In genomic region chr4:95160912-95161669, GRCm38 (mm10) we compare ENCODE assay signal across 8 mouse cellular contexts.
DNase-seq lines count a peak whose midpoint lies in the region; ATAC-seq and TF ChIP-seq lines count a peak whose summit lies in the region.

No protein-coding gene starts in this region.

- peak overlapping the region; percentile 61 for H3K4me2 ChIP-seq in embryonic facial prominence, embryonic 15.5 days (replicated peaks)
- peak overlapping the region; percentile 65 for H3K4me2 ChIP-seq in limb, embryonic 13.5 days (replicated peaks)
- H3K4me2 ChIP-seq in midbrain, embryonic 15.5 days, result peak overlapping the region; percentile 68

- H3K9ac ChIP-seq in embryonic facial prominence, embryonic 15.5 days, result peak overlapping the region; percentile 53
- H3K9ac ChIP-seq in limb, embryonic 13.5 days, result peak overlapping the region; percentile 76
- peak overlapping the region; percentile 61 for H3K9ac ChIP-seq in midbrain, embryonic 15.5 days

- no peak for TF ChIP-seq CTCF in bone marrow, adult 2 months (IDR thresholded peaks at IDR 0.05; ENCODE audit: control insufficient read depth, insufficient read depth, low read length)

- peak overlapping the region; percentile 75 for H3K4me3 ChIP-seq in bone marrow, adult 2 months (replicated peaks; ENCODE audit: control insufficient read depth, low read depth, low read length)
- H3K4me3 ChIP-seq in embryonic facial prominence, embryonic 15.5 days (replicated peaks), result peak overlapping the region; percentile 54
- H3K4me3 ChIP-seq in limb, embryonic 13.5 days, result peak overlapping the region; percentile 50
- peak overlapping the region; percentile 53 for H3K4me3 ChIP-seq in midbrain, embryonic 15.5 days

- peaks cover 5% of the 10 kb centered on the region for H3K4me1 ChIP-seq in bone marrow, adult 2 months (ENCODE audit: control insufficient read depth, insufficient read depth, low read length)
- H3K4me1 ChIP-seq in embryonic facial prominence, embryonic 15.5 days, result 0 out of 2 replicates have a peak, but pooled peaks cover 9% of the 10 kb centered on the region
- H3K4me1 ChIP-seq in limb, embryonic 13.5 days, result peaks cover 18% of the 10 kb centered on the region
- H3K4me1 ChIP-seq in midbrain, embryonic 15.5 days, result 0 out of 2 replicates have a peak, but pooled peaks cover 4% of the 10 kb centered on the region

- TF ChIP-seq POLR2A in bone marrow, adult 2 months (IDR thresholded peaks at IDR 0.05; ENCODE audit: borderline replicate concordance, control insufficient read depth, low read depth, low read length), result peak; percentile 78

- H3K27me3 ChIP-seq in embryonic facial prominence, embryonic 15.5 days, result no peaks in the 10 kb centered on the region
- no peaks in the 10 kb centered on the region for H3K27me3 ChIP-seq in limb, embryonic 13.5 days
- H3K27me3 ChIP-seq in midbrain, embryonic 15.5 days (replicated peaks), result 0 out of 2 replicates have a peak, but pooled peaks cover 3% of the 10 kb centered on the region

- peak overlapping the region; percentile 98 for H3K27ac ChIP-seq in bone marrow, adult 2 months (ENCODE audit: control insufficient read depth, insufficient read depth, low read depth, low read length, poor library complexity)
- peak overlapping the region; percentile 94 for H3K27ac ChIP-seq in embryonic facial prominence, embryonic 15.5 days (replicated peaks)
- peak overlapping the region; percentile 90 for H3K27ac ChIP-seq in limb, embryonic 13.5 days
- peak overlapping the region; percentile 76 for H3K27ac ChIP-seq in midbrain, embryonic 15.5 days

- 2% methylated on average over 52 of the region's 53 CpGs for WGBS in bone marrow, adult 2 months
- 2% methylated on average over 53 of the region's 53 CpGs for WGBS in embryonic facial prominence, embryonic 15.5 days
- 1% methylated on average over 53 of the region's 53 CpGs for WGBS in limb, embryonic 13.5 days
- WGBS in midbrain, embryonic 15.5 days, result under 1% methylated on average over 53 of the region's 53 CpGs

- H3K9me3 ChIP-seq in embryonic facial prominence, embryonic 15.5 days (replicated peaks), result no peaks in the 10 kb centered on the region
- H3K9me3 ChIP-seq in limb, embryonic 13.5 days, result no peaks in the 10 kb centered on the region
- H3K9me3 ChIP-seq in midbrain, embryonic 15.5 days, result no peaks in the 10 kb centered on the region

- peak; percentile 92 for ATAC-seq in embryonic facial prominence, embryonic 15.5 days (ENCODE audit: insufficient number of reproducible peaks, low FRiP score, low TSS enrichment, low read depth)
- peak; percentile 93 for ATAC-seq in limb, embryonic 13.5 days (ENCODE audit: low FRiP score, low read depth)
- ATAC-seq in midbrain, embryonic 15.5 days (replicated peaks), result peak; percentile 97

- no peaks in the 10 kb centered on the region for H3K36me3 ChIP-seq in embryonic facial prominence, embryonic 15.5 days
- no peaks in the 10 kb centered on the region for H3K36me3 ChIP-seq in limb, embryonic 13.5 days
- H3K36me3 ChIP-seq in midbrain, embryonic 15.5 days (replicated peaks), result no peaks in the 10 kb centered on the region

- DNase-seq in 416B (ENCODE audit: low read depth), result peak; percentile 94
- DNase-seq in heart, adult 8-10 months (ENCODE audit: low spot score), result peak; percentile 90
- peak; percentile 95 for DNase-seq in kidney, adult 9 months
- peak; percentile 85 to 88 for DNase-seq in spleen, adult 18-20 months

Comparison
In these comparisons a context has a peak if more than half of its experiments do, and no peak if none do; other contexts are left out.
1. Peak in every context shown above with its lines: DNase-seq, ATAC-seq, H3K4me3 ChIP-seq and H3K27ac ChIP-seq.